Mouse (Mus musculus) hematopoietic stem cell, adult 5-6 weeks (primary cell): ENCODE results near the gene Gm11214. TPM values are rescaled to one million over a fixed set of nuclear protein-coding genes. Genes with fewer than 3 reads are reported as not detected.

ENCODE experiments used
- total RNA-seq: library from RNA; stranded (forward); fragments of 172-1452, 232-1000 nt; gene quantifications from 2 replicates; pipeline ENCODE4 v1.2.3, GENCODE M21; 2017

The Gm11214 gene
- total RNA-seq, 1 experiment from 2014 or later, result not detected

Other genes starting within 250 kb of the Gm11214 start
- 4.4 and 6.1 TPM in 2 replicates for gene Whrn, start 167.4 kb downstream of the Gm11214 start, total RNA-seq
- 71.6 and 116 TPM in 2 replicates for gene Atp6v1g1, start 118.6 kb downstream of the Gm11214 start, total RNA-seq
- 10.3 and 40.9 TPM in 2 replicates for gene Tmem268, start 104.6 kb downstream of the Gm11214 start, total RNA-seq
- gene Gm11213, start 58.1 kb downstream of the Gm11214 start, total RNA-seq, result not detected in 2 replicates
- not detected in 2 replicates for gene Tex48, start 41.0 kb downstream of the Gm11214 start, total RNA-seq
- gene Tnfsf15, start 81.7 kb upstream of the Gm11214 start, total RNA-seq, result not detected in 2 replicates
- gene Tnfsf8, start 198.0 kb upstream of the Gm11214 start, total RNA-seq, result 1.8 and 3.7 TPM in 2 replicates